Mouse (Mus musculus) thymus, postnatal 0 days (tissue): Measurements from ENCODE around the gene Pth2. TPM values are rescaled to one million over a fixed set of nuclear protein-coding genes. Genes with fewer than 3 reads are reported as not detected.
"Not testable (repeated sequence)": the region's sequence is repeated elsewhere in the genome, so short reads cannot be mapped to it uniquely, and the experiment has no call there.

ENCODE experiments used
- DNase-seq: peaks from one replicate; pipeline ENCODE4 v3.0.0-alpha.2; 2015; ENCODE audit warnings: low spot score
- polyA plus RNA-seq: library from polyadenylated mRNA; unstranded; fragments of >200 nt; fragmentation: Nextera tagmentation; extraction: Ambion mirVana; gene quantifications from 2 replicates; pipeline ENCODE4 v1.2.1, GENCODE M21; 2015

Pth2 gene
- polyA plus RNA-seq, 1 experiment from 2014 or later: not detected

DNA sequence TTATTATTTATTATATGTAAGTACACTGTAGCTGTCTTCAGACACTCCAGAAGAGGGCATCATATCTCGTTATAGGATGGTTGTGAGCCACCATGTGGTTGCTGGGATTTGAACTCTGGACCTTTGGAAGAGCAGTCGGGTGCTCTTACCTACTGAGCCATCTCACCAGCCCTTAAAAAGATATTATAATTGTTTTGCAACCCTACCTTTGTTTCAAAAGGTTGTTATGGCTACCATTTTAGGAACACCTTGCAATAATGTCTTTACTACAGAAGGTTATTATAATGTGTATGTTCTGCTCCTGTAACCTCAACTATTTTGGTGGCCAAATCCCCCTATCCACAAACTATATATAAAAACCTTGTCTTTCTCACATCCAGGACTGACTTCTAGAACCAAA, 27.7 kb upstream of the Pth2 start:
- DNase-seq: not testable (repeated sequence)

GRCm38 (mm10) chr7:45153586-45153985, 27.2 kb upstream of the Pth2 start:
- no peak for DNase-seq

DNA sequence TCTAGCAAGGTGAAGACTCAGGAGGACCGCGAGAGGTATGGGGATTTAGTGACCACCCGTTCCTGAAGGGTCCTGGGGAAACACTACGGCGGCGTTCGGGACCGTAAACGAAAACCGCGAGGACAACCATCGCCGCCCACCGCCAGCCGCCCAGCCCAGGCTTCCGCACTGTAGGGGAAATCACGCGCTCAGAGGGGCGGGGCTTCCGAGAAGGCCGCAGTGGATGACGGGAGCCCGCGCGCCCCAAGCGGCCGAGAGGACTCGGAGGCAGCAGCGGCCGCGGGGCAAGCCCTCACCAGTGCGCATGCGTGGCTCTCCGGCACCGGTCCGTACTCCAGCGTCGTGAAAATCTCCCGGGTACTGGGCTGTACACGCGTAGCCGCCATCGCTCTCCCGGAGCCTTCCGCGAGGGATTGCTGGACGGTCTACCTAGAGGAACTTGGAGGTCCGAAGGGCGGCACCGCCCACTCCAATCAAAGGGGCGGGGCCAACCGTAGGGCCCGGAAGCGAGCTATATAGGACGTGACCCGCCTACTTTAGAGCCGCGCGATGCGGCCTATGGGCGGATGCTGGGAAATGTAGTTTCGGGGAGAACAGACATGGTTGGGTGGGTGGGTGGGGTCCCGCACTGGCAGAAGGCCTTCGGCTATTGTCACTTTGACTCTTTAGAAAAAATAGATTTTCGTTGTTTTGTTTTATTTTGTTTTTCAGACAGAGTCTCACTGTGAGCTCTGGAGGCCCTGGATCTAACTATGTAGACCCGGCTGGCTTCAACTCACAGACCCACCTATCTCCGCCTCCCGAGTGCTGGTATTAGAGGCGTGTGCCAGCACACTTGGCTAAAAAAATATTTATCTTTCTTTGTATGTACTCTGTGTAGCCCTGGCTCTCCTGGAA, 26.5 kb upstream of the Pth2 start, which contains the start of the genes Pih1d1 and Aldh16a1:
Gene Pih1d1, plus strand, starts transcription at position 208 of the 897 bp plus-strand sequence.
Gene Aldh16a1, minus strand, starts transcription at position 489 of the 897 bp plus-strand sequence.
- DNase-seq: peak; percentile 98

- DNase-seq: peak; percentile 55
These were observed 25.7 kb upstream of the Pth2 start for GRCm38 (mm10) chr7:45154993-45155514.

DNA sequence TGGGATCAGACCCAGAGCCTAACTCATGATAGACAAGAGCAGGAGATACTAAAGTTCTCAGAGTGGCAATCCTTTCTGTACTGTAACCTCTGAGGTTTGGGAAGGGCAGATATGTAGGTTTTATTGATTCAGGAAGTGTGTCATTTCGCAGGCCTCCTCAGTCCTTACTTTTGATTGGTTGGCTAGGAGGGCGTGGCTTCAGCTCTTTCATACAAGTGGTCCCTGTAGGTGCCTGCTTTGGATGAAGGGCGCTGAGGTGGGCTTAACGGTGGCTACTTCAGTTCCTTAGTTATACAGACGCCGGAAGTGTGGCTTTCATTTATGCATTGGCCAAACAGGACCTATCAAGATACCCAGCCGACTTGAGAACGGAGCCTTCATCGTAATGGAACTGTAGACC, 25.2 kb upstream of the Pth2 start:
- DNase-seq: no peak

- DNase-seq: no peak
These were observed 24.6 kb upstream of the Pth2 start for GRCm38 (mm10) chr7:45156206-45156605.

DNA sequence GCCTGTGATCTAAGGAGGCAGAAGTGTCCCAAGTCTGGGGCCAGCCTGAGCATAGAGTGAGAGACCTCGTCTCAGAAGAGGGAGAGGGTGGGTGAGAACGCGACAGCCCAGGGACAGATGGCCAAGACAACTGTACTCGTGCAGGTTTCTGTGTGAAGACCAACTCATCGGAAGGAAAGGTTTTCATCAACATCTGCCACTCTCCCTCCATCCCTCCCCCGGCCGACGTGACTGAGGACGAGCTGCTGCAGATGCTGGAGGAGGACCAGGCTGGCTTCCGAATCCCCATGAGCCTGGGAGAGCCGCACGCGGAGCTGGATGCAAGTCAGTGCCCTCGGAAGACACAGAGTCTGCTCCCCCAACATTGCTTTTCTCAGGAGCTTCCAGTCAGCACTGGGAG, 23.3 kb upstream of the Pth2 start:
- DNase-seq: no peak

- DNase-seq: no peak
These were observed 21.8 kb upstream of the Pth2 start for GRCm38 (mm10) chr7:45158991-45159390.

- no peak for DNase-seq
These were observed 20.4 kb upstream of the Pth2 start for GRCm38 (mm10) chr7:45160316-45160800.

DNA sequence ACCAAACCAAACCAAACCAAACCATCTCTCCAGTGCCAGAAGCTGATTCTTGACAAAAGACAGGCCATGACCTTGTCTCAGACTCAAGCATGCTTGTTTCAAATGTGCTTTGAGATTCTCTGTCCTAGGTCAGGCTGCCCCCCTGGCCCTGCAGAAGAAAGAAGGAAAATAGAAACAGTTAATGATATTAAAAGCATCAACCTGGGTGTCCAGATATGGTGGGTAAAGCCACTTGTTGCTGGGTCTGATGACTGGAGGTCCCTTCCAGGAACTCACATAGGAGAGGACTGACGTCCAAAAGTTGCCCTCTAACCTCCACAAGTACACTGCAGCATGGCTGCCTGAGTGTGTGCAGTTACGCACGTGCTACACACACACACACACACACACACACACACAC, 19.9 kb upstream of the Pth2 start:
- no peak for DNase-seq

DNA sequence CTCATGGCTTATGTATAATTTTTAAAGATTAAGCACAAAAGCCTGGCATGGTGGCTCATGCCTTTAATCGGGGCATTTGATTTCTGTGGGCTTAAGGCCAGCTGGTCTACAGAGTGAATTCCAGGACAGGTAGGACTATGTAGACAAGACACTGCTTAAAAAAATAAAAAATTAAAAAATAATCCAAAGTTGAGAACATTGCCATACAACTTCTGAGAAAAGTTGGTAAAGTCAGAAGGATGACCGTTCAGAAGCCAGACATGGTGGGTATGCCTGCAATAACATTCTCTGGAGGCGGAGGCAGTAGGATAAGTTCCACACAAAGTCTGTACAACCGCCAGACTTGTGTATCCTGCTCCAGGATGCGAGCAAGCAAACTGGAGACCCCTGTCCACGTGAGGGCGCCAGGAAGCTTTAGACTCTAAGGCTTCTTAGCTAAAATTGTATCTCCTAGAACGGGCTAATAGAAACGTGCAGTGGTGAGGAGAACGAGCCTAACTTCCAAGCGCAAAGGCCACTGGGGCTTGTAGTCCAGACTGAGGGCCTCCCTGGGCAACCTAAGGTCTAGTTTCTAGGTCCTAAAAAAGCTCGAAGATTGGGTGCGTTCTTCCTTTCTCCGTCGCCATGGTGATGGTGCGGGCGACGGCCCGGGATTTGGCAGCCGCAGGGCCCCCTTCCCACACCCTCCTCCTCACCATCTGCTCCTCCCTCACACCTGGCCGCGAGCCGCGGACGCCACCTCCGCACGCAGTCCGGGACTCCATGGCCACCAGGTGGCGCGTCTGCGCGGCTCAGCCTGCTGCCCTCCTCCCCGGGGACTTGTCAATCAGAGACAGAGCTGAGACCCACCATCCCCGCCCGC, 19.0 kb upstream of the Pth2 start:
- peak; percentile 87 for DNase-seq

DNA sequence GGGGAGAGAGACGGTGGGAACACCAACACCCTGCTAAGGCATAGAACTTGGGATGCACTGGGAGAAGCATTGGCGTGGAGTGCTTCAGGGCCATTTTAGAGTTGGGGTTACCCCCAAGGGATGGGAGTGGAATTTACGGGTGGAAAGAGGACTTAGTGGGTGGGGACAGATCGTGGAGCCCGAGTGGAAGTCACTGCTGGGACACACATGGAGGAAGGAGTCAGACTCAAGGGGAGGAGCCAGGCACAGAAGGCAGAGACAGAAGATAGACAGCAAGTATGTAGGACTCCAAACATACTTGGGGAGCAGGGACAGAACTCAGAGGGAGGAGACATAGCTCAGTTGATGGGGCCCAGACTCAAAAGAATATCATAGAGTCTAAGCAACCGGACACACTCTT, 18.2 kb upstream of the Pth2 start:
- no peak for DNase-seq

DNA sequence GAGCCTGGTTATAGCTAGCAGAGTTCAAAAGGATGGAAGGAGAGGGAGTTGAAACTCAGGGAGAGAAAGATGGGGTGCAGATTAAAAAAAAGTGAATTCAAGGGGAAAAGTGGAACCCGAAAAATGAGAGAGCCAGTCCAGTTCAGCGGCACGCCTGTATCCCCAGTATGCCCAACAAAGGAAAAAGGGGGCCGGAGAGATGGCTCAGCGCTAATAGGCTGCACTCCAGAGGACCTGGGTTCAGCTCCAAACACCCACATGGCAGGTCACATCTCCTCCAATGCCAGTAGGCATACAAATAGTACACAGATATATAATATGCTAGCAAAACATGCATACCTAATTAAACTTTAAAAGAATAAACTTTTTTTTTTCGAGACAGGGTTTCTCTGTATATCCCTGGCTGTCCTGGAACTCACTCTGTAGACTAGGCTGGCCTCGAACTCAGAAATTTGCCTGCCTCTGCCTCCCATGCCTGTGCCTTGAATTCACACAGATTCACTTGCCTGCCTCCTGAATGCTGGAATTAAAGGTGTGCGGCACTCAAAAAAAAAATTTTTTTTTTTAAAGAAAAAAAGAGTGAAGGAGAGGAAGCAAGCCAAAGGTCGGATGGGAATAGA, 17.7 kb upstream of the Pth2 start:
- no peak for DNase-seq

DNA sequence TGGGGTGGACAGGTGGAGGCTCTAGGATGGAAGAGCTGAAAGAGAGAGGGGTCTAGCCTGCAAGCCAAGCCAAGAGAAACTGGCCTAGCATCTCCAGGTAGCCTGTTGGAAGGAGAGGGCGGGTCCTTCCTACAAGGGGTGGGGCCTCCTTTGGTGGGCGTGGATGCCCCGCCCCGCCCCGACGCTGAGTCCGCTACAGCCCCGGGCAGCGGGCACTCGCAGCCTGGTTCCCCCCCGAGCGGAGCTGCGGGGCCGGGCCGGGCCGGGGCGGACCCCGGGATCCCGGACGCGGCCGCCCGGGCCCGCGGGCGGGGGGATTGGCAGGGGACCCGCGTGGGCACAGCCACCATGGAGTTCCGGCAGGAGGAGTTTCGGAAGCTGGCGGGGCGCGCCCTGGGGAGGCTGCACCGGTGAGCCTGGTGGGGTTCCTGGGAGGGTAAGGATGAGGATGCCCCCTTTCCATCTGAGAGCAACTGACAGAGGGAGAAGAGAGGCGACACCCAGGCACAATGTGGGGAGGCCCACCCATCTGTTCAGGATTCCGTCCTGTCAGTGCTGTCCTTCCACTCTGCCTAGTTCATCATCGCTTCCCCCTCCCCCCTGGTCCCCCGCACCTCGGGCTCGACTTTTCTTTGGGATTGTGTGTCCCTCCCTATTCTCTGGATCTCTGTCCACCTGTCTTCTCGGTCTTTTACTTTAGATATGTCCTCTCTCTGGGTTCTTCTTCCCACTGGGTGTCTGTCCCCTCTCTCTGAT, 16.9 kb upstream of the Pth2 start, which contains the start of gene Slc17a7:
Gene Slc17a7, plus strand, starts transcription at position 215 of the 756 bp plus-strand sequence.
- peak; percentile 26 for DNase-seq

DNA sequence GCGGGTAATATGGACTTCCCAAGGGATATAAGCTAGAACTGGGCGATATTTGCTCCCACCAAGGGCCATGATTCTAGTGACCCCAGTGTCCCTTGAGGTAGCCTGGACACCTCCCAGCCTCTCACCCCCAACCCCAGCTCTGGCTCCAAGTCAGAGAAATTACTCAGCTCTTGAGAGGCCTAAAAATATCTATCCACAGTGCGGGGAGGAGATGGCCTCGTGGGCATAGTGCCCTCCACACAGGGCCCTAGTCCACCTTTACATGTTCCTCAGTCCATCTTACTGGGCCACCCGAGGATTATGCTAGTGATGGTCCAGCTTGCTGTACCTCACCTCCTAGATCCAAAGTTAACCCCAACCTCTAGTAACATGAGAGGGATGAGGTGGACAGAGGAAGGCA, 16.0 kb upstream of the Pth2 start:
- no peak for DNase-seq

GRCm38 (mm10) chr7:45165701-45166100, 15.1 kb upstream of the Pth2 start:
- no peak for DNase-seq

DNA sequence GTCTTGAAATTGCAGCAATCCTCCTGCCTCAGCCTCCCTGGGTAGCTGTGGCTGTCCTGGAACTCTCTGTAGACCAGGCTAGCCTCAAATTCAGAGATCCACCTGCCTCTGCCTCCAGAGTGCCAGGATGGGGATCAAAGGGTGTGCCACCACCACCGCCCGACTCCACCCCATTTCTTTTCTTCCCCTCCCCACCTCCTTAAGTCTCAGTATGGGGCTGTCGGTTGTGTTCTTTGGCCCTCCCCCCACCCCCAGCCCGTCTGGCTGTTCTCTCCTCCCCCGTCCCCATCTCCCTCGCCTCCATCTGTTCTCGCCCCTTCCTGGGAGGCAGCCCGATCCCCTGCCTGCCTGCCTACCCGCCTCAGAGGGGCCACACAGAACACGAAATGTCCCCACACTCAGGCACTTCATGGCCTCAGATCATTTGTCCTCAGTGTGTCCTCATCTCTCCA, 13.8 kb upstream of the Pth2 start:
- DNase-seq: no peak

GRCm38 (mm10) chr7:45167761-45168445, 12.9 kb upstream of the Pth2 start:
- DNase-seq: no peak

DNA sequence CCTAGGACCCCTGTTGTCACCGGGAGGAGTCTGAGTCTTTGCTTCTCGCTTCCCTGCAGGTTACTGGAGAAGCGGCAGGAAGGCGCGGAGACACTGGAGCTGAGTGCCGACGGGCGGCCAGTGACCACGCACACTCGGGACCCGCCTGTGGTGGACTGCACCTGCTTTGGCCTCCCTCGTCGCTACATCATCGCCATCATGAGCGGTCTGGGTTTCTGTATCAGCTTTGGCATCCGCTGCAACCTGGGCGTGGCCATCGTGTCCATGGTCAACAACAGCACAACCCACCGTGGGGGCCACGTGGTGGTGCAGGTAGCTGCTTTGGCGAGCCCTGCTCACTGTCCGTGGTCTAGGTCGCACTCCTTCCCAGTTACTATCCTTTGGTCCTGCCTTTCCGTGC, 12.1 kb upstream of the Pth2 start:
- DNase-seq: no peak

- no peak for DNase-seq
These were observed 11.3 kb upstream of the Pth2 start for GRCm38 (mm10) chr7:45169495-45169894.
